Mouse (Mus musculus): Measurements from ENCODE around the gene Elf2. TPM values are rescaled to one million over a fixed set of nuclear protein-coding genes. Genes with fewer than 3 reads are reported as not detected.

Elf2 gene
- polyA plus RNA-seq, 1 experiment from 2014 or later, result 39.6 TPM

DNA sequence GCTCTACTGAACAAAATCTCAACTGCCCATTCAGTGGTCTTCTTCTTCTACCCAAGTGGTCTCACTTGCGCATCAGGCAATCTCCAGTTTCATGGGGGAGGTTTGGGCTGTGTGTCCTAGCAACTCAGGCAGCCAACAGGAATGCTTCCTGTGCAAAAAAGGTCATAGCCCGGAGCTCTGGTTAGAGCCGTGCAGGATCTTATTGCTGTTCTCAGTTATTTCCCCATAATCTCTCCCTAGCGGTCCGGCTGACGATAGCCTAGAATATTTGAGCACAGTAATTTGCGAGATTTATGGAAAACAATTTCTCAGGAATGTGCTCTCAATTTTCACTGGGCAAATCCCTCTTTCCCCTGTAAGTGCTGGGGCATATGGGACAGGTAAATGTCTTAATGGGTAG, 133.9 kb downstream of the Elf2 start:
- Histone ChIP-seq H3K4me2 (no peak overlapping the region), H3K9ac (no peak overlapping the region), H3K36me3 (replicated peaks) (no peaks in the 10 kb centered on the region), H3K9me3 (no peaks in the 10 kb centered on the region), H3K4me1 (no peaks in the 10 kb centered on the region), H3K27me3 (replicated peaks) (no peaks in the 10 kb centered on the region), H3K4me3 (no peak overlapping the region), H3K27ac (no peak overlapping the region)
- ATAC-seq (replicated peaks), result no peak
- WGBS, result 76% methylated on average over 7 of the region's 7 CpGs

DNA sequence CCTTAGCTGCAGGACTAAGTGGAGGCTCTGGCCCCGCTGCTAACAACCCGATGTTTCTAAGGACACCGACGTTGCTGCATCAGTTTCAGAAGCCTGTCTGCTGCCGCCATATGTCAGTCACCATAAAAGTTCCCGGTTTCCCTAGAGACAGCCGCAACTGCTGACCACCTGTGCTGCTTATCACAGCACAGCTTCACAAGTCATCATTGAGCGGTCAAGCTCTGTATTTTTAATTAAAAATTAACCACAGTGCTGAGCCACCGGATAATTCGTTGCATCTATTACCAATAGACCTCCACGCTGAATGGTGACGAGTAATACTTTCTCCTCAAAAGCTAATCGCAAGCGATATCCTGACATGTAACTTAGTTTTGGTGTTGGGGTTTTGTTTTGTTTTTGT, 135.6 kb downstream of the Elf2 start:
- H3K4me1 ChIP-seq, result no peaks in the 10 kb centered on the region
- H3K9me3 ChIP-seq, result no peaks in the 10 kb centered on the region
- ATAC-seq (replicated peaks), result no peak
- H3K27ac ChIP-seq, result no peak overlapping the region
- 91% methylated on average over 14 of the region's 14 CpGs for WGBS
- no peaks in the 10 kb centered on the region for H3K27me3 ChIP-seq (replicated peaks)
- H3K36me3 ChIP-seq (replicated peaks), result no peaks in the 10 kb centered on the region
- no peak overlapping the region for H3K4me2 ChIP-seq
- H3K9ac ChIP-seq, result no peak overlapping the region
- no peak overlapping the region for H3K4me3 ChIP-seq

DNA sequence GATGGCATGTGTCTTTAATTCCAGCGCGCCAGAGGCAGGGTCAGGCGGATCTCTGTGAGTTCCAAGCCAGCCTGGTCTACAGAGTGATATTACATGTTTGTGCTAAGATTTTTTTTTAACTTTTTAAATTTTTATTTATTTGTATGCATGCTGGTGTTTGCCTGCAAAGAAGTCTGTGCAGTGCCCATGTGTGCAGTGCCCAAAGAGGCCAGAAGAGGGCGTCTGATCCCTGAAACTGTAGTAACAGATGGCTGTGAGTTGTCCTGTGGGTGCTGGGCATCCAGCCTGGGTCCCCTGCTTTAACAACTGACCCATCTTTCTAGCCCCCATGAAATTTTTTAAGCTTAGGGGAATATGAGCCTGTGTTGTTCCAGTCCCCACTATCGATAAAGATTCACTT, 136.0 kb downstream of the Elf2 start:
- H3K4me2 ChIP-seq, result no peak overlapping the region
- no peaks in the 10 kb centered on the region for H3K9me3 ChIP-seq
- H3K27ac ChIP-seq, result no peak overlapping the region
- no peaks in the 10 kb centered on the region for H3K36me3 ChIP-seq (replicated peaks)
- 89% methylated on average over 5 of the region's 5 CpGs for WGBS
- no peaks in the 10 kb centered on the region for H3K27me3 ChIP-seq (replicated peaks)
- no peak overlapping the region for H3K4me3 ChIP-seq
- no peaks in the 10 kb centered on the region for H3K4me1 ChIP-seq
- H3K9ac ChIP-seq, result no peak overlapping the region
- ATAC-seq (replicated peaks), result no peak

DNA sequence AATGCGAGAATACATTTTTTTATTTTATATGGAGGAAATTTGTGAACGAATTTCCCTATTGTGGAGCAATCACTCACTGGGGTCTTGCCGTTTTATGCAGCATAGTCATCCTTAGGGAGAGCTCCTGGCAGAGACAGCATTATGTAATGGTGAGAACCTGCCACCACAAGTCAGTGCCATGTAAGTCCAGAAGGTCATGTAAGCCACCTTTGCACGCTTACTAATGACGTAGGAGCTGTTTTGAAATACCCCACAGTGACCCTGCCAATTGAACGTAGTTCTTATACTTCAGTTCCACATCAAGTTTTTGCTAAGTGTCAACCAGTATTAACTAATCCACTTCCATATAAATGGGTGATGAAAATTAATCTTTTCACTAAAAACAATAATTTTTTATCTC, 136.6 kb downstream of the Elf2 start:
- H3K9ac ChIP-seq, result no peak overlapping the region
- no peak for ATAC-seq (replicated peaks)
- H3K27ac ChIP-seq, result no peak overlapping the region
- H3K27me3 ChIP-seq (replicated peaks), result no peaks in the 10 kb centered on the region
- H3K4me1 ChIP-seq, result no peaks in the 10 kb centered on the region
- no peaks in the 10 kb centered on the region for H3K36me3 ChIP-seq (replicated peaks)
- no peak overlapping the region for H3K4me3 ChIP-seq
- no peaks in the 10 kb centered on the region for H3K9me3 ChIP-seq
- H3K4me2 ChIP-seq, result no peak overlapping the region
- 93% methylated on average over 6 of the region's 6 CpGs for WGBS

Small RNA genes lying within 50 kb of the gene (microRNA-seq; reads per million reads assigned to microRNA genes)
- not detected for gene Gm24282

Other genes starting within 250 kb of the Elf2 start
- gene Noct, start 116.2 kb downstream of the Elf2 start, polyA plus RNA-seq (2015; fragmentation: Nextera tagmentation; extraction: Ambion mirVana), result 30.9 and 31.7 TPM in 2 replicates
- gene Mgarp, start 56.1 kb upstream of the Elf2 start, polyA plus RNA-seq (2015; fragmentation: Nextera tagmentation; extraction: Ambion mirVana), result 1.0 and 2.1 TPM in 2 replicates
- 603 and 679 TPM in 2 replicates for gene Ndufc1, start 68.3 kb upstream of the Elf2 start, polyA plus RNA-seq (2015; fragmentation: Nextera tagmentation; extraction: Ambion mirVana)
- 48.7 and 51.1 TPM in 2 replicates for gene Naa15, start 74.5 kb upstream of the Elf2 start, polyA plus RNA-seq (2015; fragmentation: Nextera tagmentation; extraction: Ambion mirVana)
- 27.9 and 28.4 TPM in 2 replicates for gene Rab33b, start 143.3 kb upstream of the Elf2 start, polyA plus RNA-seq (2015; fragmentation: Nextera tagmentation; extraction: Ambion mirVana)
- gene Setd7, start 220.2 kb upstream of the Elf2 start, polyA plus RNA-seq (2015; fragmentation: Nextera tagmentation; extraction: Ambion mirVana), result 3.4 and 3.7 TPM in 2 replicates

All from midbrain, embryonic 15.5 days (tissue).